Mouse (Mus musculus) Patski (cell line): ENCODE measurements around the gene Tmco2. TPM values are rescaled to one million over a fixed set of nuclear protein-coding genes. Genes with fewer than 3 reads are reported as not detected.

Experiments
- ATAC-seq: fragments of 100-300 bp; one replicate; pipeline ENCODE4 v1.8.0; 2021
- CTCF ChIA-PET: fragments of 350-600 bp; sonication (Branson Sonifier 250); formaldehyde crosslinking; loops from one replicate; lab custom pipeline; 2022; ENCODE audit warnings: inconsistent platforms; lab: Charles Lee
- POLR2A ChIA-PET: fragments of 350-600 bp; sonication (Branson Sonifier 250); formaldehyde crosslinking; loops from one replicate; lab custom pipeline; 2022; ENCODE audit warnings: antibody characterized with exemption, inconsistent platforms; lab: Charles Lee
- DNase-seq: peaks from one replicate; pipeline ENCODE4 v3.0.0-alpha.2; 2011; ENCODE audit warnings: low read depth, low spot score
- H3K27me3 ChIP-seq: fragments of 371-371 bp; one replicate; pipeline ENCODE4 v1.5.1; 2021
- CTCF ChIP-seq: fragments of 100-300 bp; IDR thresholded peaks from one replicate; pipeline ENCODE4 v1.5.1; 2021
- in situ Hi-C: fragments of 300-500 bp; cut with MboI; formaldehyde crosslinking; loops from 3 replicates; pipeline ENCODE4 v1.11.1; 2018; ENCODE audit warnings: low pct_unique_long_range_greater_than_20kb, mixed read lengths
- polyA plus RNA-seq: library from polyadenylated mRNA; unstranded; gene quantifications from one replicate; pipeline ENCODE4 v1.2.3, GENCODE M21; 2021

The Tmco2 gene
- polyA plus RNA-seq, 1 experiment from 2014 or later: not detected

DNA sequence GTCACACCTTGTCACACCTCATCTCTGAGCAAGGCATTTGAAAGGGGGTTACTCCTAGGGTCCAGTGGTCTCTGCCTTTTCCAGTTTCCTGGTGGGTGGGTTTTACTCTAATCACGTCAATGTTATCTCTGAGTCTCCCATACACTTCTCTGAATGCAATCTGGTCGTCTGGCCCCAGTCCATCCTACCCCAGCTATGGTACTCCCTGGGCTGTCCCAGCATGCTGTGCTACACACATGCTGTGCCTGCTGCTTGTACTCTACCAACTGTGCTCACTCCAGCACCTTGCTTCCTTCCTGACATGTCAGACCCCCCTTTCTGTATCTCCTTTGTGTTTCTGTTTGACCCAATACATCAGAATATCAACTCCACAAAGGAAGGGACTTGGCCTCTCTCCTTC is 52.0 kb downstream of the Tmco2 start:
- ATAC-seq: no peak
- H3K27me3 ChIP-seq: no peaks in the 10 kb centered on the region
- DNase-seq: no peak
- ChIA-PET CTCF (no interaction called here), POLR2A (no interaction called here)
- in situ Hi-C loops: no loop called here
- TF ChIP-seq CTCF: no peak

DNA sequence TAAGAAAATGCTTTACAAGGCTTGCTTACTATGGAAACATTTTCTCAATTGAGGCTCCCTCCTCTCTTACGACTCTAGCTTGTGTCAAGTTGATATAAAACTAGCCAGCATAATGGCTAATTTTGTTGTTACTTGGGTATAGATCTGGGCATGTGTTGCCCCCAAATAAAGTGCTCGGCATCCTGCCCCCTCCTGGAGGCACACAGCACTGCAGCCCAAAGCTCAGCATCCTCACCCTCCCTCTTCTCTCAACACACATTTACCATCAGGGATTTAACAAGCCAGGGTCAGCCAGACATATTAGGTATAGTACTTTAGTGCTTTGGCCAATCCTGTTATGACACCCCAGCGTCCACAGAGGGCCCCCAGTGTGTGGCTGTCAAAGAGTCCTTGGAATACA is 52.7 kb downstream of the Tmco2 start:
- CTCF ChIA-PET: interaction anchor here (0.8 to 1.0 kb wide), 2 partner anchors 12 to 203 kb away, joined by 3 to 4 read pairs; no protein-coding TSS in a partner anchor
- DNase-seq (no peak), ATAC-seq (no peak)
- POLR2A ChIA-PET: no interaction called here
- in situ Hi-C loops: no loop called here
- no peaks in the 10 kb centered on the region for H3K27me3 ChIP-seq
- TF ChIP-seq CTCF: peak; percentile 68

Other genes starting within 250 kb of the Tmco2 start
- 1.0 TPM for gene Exo5, start 184.2 kb downstream of the Tmco2 start, polyA plus RNA-seq
- gene Zfp69, start 157.5 kb downstream of the Tmco2 start, polyA plus RNA-seq: 1.4 TPM
- 27.3 TPM for gene Smap2, start 92.0 kb downstream of the Tmco2 start, polyA plus RNA-seq
- gene Col9a2, start 69.8 kb downstream of the Tmco2 start, polyA plus RNA-seq: 0.05 TPM
- 64.1 TPM for gene Zmpste24, start 11.0 kb downstream of the Tmco2 start, polyA plus RNA-seq
- 12.1 TPM for gene Rlf, start 105.9 kb upstream of the Tmco2 start, polyA plus RNA-seq
- gene Gm12888, start 215.7 kb upstream of the Tmco2 start, polyA plus RNA-seq: not detected